Mouse (Mus musculus) R1 (cell line): ENCODE data around the gene Naglu.
A peak's percentile ranks its signal among the peaks of the same experiment; 100 is the strongest.
"Not testable (repeated sequence)": the region's sequence is repeated elsewhere in the genome, so short reads cannot be mapped to it uniquely, and the experiment has no call there.

ENCODE experiments used
- DNase-seq: peaks from one replicate; pipeline ENCODE4 v3.0.0-alpha.2; 2018; ENCODE audit warnings: low read depth, low spot score

Naglu gene

DNA sequence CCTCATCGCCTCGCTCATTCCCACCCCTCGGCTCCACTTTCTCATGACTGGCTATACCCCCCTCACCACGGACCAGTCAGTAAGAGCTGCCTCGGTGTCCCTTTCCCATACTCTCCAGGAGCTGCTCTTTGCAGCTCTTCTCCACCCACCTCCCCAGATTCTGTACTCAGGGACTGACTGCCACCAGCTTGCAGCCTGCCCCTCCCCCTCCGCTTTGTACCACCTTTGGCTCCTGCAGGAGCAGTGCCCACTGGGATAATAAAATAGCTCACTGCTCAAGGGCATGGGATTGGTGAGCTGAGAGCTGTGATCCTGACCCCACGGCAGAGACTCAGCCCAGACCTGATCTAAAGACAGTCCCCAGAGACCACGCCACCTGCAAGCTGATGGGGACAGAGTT, 54.7 kb downstream of the Naglu start:
- not testable (repeated sequence) for DNase-seq

DNA sequence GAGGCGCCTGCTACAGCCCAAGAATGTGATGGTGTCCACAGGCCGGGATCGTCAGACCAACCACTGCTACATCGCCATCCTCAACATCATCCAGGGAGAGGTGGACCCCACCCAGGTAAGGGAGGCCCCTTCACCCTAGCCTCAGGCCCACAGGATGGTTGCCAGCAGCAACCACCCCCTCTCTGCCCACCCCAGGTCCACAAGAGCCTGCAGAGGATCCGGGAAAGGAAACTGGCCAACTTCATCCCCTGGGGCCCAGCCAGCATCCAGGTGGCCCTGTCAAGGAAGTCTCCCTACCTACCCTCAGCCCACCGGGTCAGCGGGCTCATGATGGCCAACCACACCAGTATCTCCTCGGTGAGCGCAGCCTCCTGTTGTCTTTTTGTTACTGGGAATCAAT, 55.2 kb downstream of the Naglu start:
- DNase-seq = not testable (repeated sequence)

- DNase-seq = peak; percentile 79
Measured at GRCm38 (mm10) chr11:101127075-101127474, 57.3 kb downstream of the Naglu start.
